Mouse (Mus musculus) embryonic facial prominence, embryonic 12.5 days (tissue): ENCODE measurements around the gene Ntan1. TPM values are rescaled to one million over a fixed set of nuclear protein-coding genes. Genes with fewer than 3 reads are reported as not detected.

Source experiments
- ATAC-seq: fragments of 200-750 bp; cut with Nextera tagmentation; 2 replicates; pipeline ENCODE4 v1.8.0; 2017; ENCODE audit not compliant: insufficient number of reproducible peaks, insufficient read depth, low FRiP score, low TSS enrichment
- H3K27ac ChIP-seq: fragments of 300-500 bp; sonication (generic); 2 replicates; pipeline ENCODE4 v1.5.1; 2016; ENCODE audit warnings: mild to moderate bottlenecking
- H3K27me3 ChIP-seq: fragments of 300-500 bp; sonication (generic); 2 replicates; pipeline ENCODE4 v1.6.1; 2016; ENCODE audit warnings: mild to moderate bottlenecking, moderate library complexity
- H3K36me3 ChIP-seq: fragments of 300-500 bp; sonication (generic); 2 replicates; pipeline ENCODE4 v1.6.1; 2016; ENCODE audit warnings: mild to moderate bottlenecking
- H3K4me1 ChIP-seq: fragments of 300-500 bp; sonication (generic); 2 replicates; pipeline ENCODE4 v1.6.1; 2016
- H3K4me2 ChIP-seq: fragments of 300-500 bp; sonication (generic); replicated peaks from 2 replicates; pipeline ENCODE4 v1.6.1; 2016; ENCODE audit warnings: mild to moderate bottlenecking, moderate library complexity
- H3K4me3 ChIP-seq: fragments of 300-500 bp; sonication (generic); 2 replicates; pipeline ENCODE4 v1.5.1; 2016; ENCODE audit warnings: mild to moderate bottlenecking
- H3K9ac ChIP-seq: fragments of 300-500 bp; sonication (generic); 2 replicates; pipeline ENCODE4 v1.6.1; 2016; ENCODE audit warnings: mild to moderate bottlenecking, moderate library complexity
- H3K9me3 ChIP-seq: fragments of 300-500 bp; sonication (generic); 2 replicates; pipeline ENCODE4 v1.6.1; 2016; ENCODE audit warnings: mild to moderate bottlenecking, moderate library complexity
- WGBS: fragments of 180-500 bp; shearing (Covaris S2); methylation state at CpG from one replicate; pipeline ENCODE4 v1.1.7; 2016; 5-methylcytosine and 5-hydroxymethylcytosine counted together
- polyA plus RNA-seq: library from polyadenylated mRNA; unstranded; fragments of >200 nt; fragmentation: Nextera tagmentation; extraction: Ambion mirVana; gene quantifications from 2 replicates; pipeline ENCODE4 v1.2.1, GENCODE M21; 2016

Gene Ntan1
- polyA plus RNA-seq, 1 experiment from 2014 or later = 214 TPM

DNA sequence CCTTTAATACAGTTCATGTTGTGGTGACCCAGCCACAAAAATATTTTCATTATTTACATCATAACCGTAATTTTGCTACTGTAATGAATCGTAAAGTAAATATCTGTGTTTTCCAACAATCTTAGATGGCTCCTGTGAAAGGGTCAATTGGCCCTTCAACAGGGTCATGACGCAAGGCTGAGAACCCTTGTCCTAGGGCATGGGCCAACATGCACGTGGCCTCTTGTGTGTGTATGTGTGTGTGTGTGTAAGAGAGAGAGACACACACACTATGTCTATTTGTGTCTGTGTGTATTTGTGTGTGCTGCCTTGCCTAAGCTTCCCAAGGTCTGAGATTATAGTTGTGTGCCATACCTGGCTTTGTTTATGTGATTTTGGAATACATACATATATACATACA, 11.0 kb upstream of the Ntan1 start:
- Histone ChIP-seq H3K4me2 (no peak overlapping the region), H3K4me1 (no peaks in the 10 kb centered on the region), H3K9me3 (no peaks in the 10 kb centered on the region), H3K36me3 (peaks cover 85% of the 10 kb centered on the region), H3K9ac (no peak overlapping the region), H3K27ac (no peak overlapping the region), H3K4me3 (no peak overlapping the region), H3K27me3 (no peaks in the 10 kb centered on the region)
- WGBS = 94% methylated on average over 4 of the region's 4 CpGs
- ATAC-seq = no peak

- Histone ChIP-seq H3K27me3 (no peaks in the 10 kb centered on the region), H3K9me3 (no peaks in the 10 kb centered on the region), H3K4me3 (no peak overlapping the region), H3K4me2 (no peak overlapping the region), H3K27ac (no peak overlapping the region), H3K4me1 (no peaks in the 10 kb centered on the region), H3K9ac (no peak overlapping the region), H3K36me3 (peaks cover 88% of the 10 kb centered on the region)
- ATAC-seq = no peak
- WGBS = 74% methylated on average over 7 of the region's 7 CpGs
Measured at GRCm38 (mm10) chr16:13808410-13808809, 10.2 kb upstream of the Ntan1 start.

- no peaks in the 10 kb centered on the region for H3K27me3 ChIP-seq
- no peaks in the 10 kb centered on the region for H3K9me3 ChIP-seq
- no peak overlapping the region for H3K4me2 ChIP-seq
- H3K27ac ChIP-seq = no peak overlapping the region
- no peaks in the 10 kb centered on the region for H3K4me1 ChIP-seq
- WGBS = 88% methylated on average over 6 of the region's 6 CpGs
- H3K9ac ChIP-seq = no peak overlapping the region
- peaks cover 80% of the 10 kb centered on the region for H3K36me3 ChIP-seq
- ATAC-seq = no peak
- no peak overlapping the region for H3K4me3 ChIP-seq
Measured at GRCm38 (mm10) chr16:13812152-13812551, 6.5 kb upstream of the Ntan1 start.

GRCm38 (mm10) chr16:13813200-13813599, 5.4 kb upstream of the Ntan1 start:
- H3K27me3 ChIP-seq = no peaks in the 10 kb centered on the region
- 90% methylated on average over 3 of the region's 3 CpGs for WGBS
- H3K4me3 ChIP-seq = no peak overlapping the region
- H3K27ac ChIP-seq = no peak overlapping the region
- H3K9ac ChIP-seq = no peak overlapping the region
- no peak overlapping the region for H3K4me2 ChIP-seq
- 0 out of 2 replicates have a peak, but pooled peaks cover 2% of the 10 kb centered on the region for H3K4me1 ChIP-seq
- no peaks in the 10 kb centered on the region for H3K9me3 ChIP-seq
- H3K36me3 ChIP-seq = peaks cover 78% of the 10 kb centered on the region
- no peak for ATAC-seq

DNA sequence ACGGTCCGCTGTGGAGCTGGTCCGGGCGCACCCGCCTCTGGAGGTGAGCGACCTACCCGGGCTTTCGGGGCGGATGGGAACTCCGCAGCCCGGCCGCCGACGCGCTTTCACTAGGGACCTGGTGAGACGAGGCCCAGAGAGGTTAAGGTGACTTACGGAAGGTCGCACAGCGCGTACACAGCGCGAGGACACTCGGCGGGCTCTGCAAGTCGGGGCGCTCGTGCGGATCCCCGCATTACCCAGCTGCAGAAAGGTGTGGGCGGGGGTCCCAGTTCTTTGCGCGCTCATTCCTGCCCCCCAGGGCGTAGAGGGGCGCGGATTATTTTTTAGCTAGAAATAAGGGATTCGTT, 724 bp downstream of the Ntan1 start:
- ATAC-seq = peak; percentile 61; the same call in 1 of the 2 replicates
- Histone ChIP-seq H3K27me3 (no peaks in the 10 kb centered on the region), H3K9me3 (no peaks in the 10 kb centered on the region), H3K9ac (peak overlapping the region; percentile 78), H3K4me2 (peak overlapping the region; percentile 67), H3K36me3 (peaks cover 26% of the 10 kb centered on the region), H3K4me3 (peak overlapping the region; percentile 81), H3K4me1 (peaks cover 17% of the 10 kb centered on the region), H3K27ac (peak overlapping the region; percentile 97)
- under 1% methylated on average over 36 of the region's 36 CpGs for WGBS

DNA sequence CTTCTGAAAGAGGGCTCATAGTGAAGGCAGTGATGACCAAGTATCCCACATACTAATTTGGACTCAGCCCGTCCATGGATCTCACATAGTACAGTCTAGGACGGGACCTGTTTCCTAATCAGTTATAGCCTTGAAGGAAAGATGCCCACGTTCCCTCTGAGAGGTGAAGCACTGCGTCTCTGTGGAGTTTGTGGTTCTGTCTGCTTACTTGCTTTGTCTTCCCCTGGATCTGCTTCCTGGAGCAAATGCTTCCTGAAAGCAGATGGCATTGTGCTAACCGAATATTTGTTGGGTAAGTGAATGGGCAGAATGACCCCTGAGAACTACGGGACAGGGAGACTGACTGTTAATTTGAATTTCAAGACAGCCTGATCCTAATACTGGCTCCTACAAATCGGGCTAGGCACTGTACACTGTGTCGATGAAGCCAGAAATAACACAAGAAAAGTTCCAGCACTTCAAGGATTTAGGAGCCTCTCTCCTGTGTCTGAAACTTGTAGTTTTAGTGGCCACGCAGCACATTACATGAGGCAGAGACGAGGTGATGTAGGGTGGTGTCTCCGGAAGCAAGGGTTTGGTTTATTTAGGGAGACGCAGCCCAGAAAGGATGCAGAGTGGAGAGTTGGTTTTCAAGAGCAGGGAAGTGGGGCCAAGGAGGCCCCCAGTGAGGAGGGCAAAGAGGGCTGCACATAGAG, 1.3 kb downstream of the Ntan1 start:
- no peaks in the 10 kb centered on the region for H3K9me3 ChIP-seq
- H3K36me3 ChIP-seq = peaks cover 22% of the 10 kb centered on the region
- H3K4me2 ChIP-seq = peak overlapping the region; percentile 67
- peak overlapping the region; percentile 81 for H3K4me3 ChIP-seq
- peak overlapping the region; percentile 97; the same call in 1 of the 2 replicates for H3K27ac ChIP-seq
- peaks cover 17% of the 10 kb centered on the region for H3K4me1 ChIP-seq
- no peak for ATAC-seq
- no peaks in the 10 kb centered on the region for H3K27me3 ChIP-seq
- H3K9ac ChIP-seq = peak overlapping the region; percentile 78
- 41% methylated on average over 12 of the region's 12 CpGs for WGBS

DNA sequence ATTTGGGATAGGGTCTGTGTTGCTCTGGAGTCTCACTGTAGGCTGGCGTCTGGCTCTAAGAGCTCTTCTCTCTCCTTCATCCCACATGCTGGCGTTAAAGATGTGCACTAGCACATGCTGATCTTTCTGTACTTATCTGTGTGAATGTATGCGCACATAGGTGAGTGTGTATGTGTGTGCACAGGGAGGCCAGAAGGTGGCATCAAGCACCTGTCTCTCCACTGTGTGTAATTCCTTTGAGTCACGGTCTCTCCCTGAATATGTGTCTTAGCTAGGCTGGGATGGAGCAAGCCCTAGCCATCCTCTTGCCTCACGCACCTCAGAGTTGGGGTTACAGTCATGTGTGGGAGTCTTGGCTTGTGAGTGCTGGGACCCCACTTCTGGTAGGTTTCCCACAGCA, 2.1 kb downstream of the Ntan1 start:
- peak overlapping the region; percentile 67; the same call in 1 of the 2 replicates for H3K4me2 ChIP-seq
- no peak for ATAC-seq
- no peaks in the 10 kb centered on the region for H3K27me3 ChIP-seq
- WGBS = 98% methylated on average over 5 of the region's 5 CpGs
- peaks cover 20% of the 10 kb centered on the region for H3K4me1 ChIP-seq
- H3K27ac ChIP-seq = no peak overlapping the region
- peak overlapping the region; percentile 81; the same call in 1 of the 2 replicates for H3K4me3 ChIP-seq
- H3K9ac ChIP-seq = no peak overlapping the region
- H3K36me3 ChIP-seq = peaks cover 13% of the 10 kb centered on the region
- no peaks in the 10 kb centered on the region for H3K9me3 ChIP-seq

DNA sequence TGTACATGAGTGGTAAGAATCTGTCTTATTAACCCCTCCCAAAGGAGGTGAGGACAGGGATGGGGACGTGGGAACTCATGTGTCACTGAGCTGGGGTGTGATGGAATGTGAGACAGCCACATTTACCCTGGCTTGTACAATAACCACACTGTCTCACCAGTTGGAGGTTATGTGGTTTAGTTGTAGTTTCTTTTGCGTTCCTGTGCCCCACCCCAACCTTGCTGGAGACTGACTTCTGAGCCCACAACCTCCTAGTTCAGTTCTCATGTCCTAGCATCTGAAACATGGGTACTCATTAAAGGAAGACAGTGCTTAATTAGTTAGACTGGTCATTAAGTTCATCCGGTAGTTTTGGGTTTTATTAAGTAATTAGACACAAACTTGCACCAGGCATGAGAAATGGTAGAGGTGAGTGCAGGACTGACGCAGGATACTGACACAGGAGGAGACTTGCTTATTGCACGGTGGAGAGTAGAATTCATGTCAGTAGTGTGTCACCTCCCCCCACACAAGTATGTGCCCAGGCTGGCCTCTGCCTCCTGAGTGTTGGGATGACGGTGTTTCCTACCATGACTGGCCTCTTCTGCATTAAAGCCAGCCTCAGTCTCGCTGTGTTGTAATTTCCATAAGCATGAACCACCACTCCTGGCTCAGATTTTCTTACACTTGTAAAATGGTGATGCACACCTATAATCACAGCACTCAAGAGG, 7.3 kb downstream of the Ntan1 start:
- Histone ChIP-seq H3K36me3 (peaks cover 45% of the 10 kb centered on the region), H3K4me2 (no peak overlapping the region), H3K27ac (no peak overlapping the region), H3K9ac (no peak overlapping the region), H3K4me3 (no peak overlapping the region), H3K27me3 (no peaks in the 10 kb centered on the region), H3K9me3 (no peaks in the 10 kb centered on the region), H3K4me1 (peaks cover 4% of the 10 kb centered on the region; the same call in 1 of the 2 replicates)
- ATAC-seq = no peak
- WGBS = 72% methylated on average over 7 of the region's 7 CpGs

- no peak overlapping the region for H3K9ac ChIP-seq
- no peak overlapping the region for H3K4me2 ChIP-seq
- H3K9me3 ChIP-seq = no peaks in the 10 kb centered on the region
- H3K4me3 ChIP-seq = no peak overlapping the region
- 85% methylated on average over 4 of the region's 4 CpGs for WGBS
- no peaks in the 10 kb centered on the region for H3K27me3 ChIP-seq
- ATAC-seq = no peak
- peaks cover 49% of the 10 kb centered on the region for H3K36me3 ChIP-seq
- peaks cover 4% of the 10 kb centered on the region; the same call in 1 of the 2 replicates for H3K4me1 ChIP-seq
- H3K27ac ChIP-seq = no peak overlapping the region
Measured at GRCm38 (mm10) chr16:13826511-13826910, 7.9 kb downstream of the Ntan1 start.

- Histone ChIP-seq H3K27ac (no peak overlapping the region), H3K36me3 (peaks cover 78% of the 10 kb centered on the region), H3K4me1 (peaks cover 4% of the 10 kb centered on the region; the same call in 1 of the 2 replicates), H3K4me3 (no peak overlapping the region), H3K27me3 (no peaks in the 10 kb centered on the region), H3K9ac (no peak overlapping the region), H3K9me3 (no peaks in the 10 kb centered on the region), H3K4me2 (no peak overlapping the region)
- 88% methylated on average over 10 of the region's 10 CpGs for WGBS
- ATAC-seq = no peak
Measured at GRCm38 (mm10) chr16:13830444-13830843, 11.8 kb downstream of the Ntan1 start.

GRCm38 (mm10) chr16:13831606-13832005, 13.0 kb downstream of the Ntan1 start:
- H3K4me3 ChIP-seq = no peak overlapping the region
- H3K36me3 ChIP-seq = peaks cover 89% of the 10 kb centered on the region
- no peaks in the 10 kb centered on the region for H3K27me3 ChIP-seq
- H3K4me1 ChIP-seq = no peaks in the 10 kb centered on the region
- no peaks in the 10 kb centered on the region for H3K9me3 ChIP-seq
- whole genome bisulfite sequencing = 92% methylated on average over 5 of the region's 5 CpGs
- no peak overlapping the region for H3K27ac ChIP-seq
- no peak for ATAC-seq
- no peak overlapping the region for H3K4me2 ChIP-seq
- no peak overlapping the region for H3K9ac ChIP-seq

DNA sequence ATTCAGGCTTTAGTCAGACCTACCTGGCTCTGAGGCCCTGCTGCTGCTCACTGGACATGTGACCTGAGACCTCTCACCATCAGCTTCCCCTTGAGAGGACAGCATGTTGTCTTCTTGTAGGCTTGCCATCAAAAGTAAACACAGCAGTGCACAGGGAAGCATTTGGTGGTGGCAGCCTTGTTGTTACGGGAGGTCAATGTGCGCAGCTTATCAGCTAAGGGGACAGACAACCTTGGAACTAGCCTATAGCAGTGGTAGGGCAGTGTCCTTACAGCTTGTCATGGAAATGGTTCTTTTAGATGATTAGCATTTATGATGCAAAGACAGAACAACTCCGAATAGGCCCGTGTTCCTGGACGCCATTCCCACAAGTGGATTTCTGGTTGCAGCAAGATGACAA, 15.7 kb downstream of the Ntan1 start:
- WGBS = 97% methylated on average over 5 of the region's 5 CpGs
- Histone ChIP-seq H3K27ac (no peak overlapping the region), H3K4me1 (no peaks in the 10 kb centered on the region), H3K36me3 (peaks cover 91% of the 10 kb centered on the region), H3K9ac (no peak overlapping the region), H3K4me3 (no peak overlapping the region), H3K9me3 (no peaks in the 10 kb centered on the region), H3K4me2 (no peak overlapping the region), H3K27me3 (no peaks in the 10 kb centered on the region)
- ATAC-seq = no peak
